Mouse (Mus musculus) kidney, embryonic 15.5 days (tissue): Measurements from ENCODE around the gene Gm10663. TPM values are rescaled to one million over a fixed set of nuclear protein-coding genes. Genes with fewer than 3 reads are reported as not detected.

ENCODE experiments used
- ATAC-seq: fragments of 200-750 bp; cut with Nextera tagmentation; replicated peaks from 2 replicates; pipeline ENCODE4 v1.8.0; 2017; ENCODE audit warnings: moderate TSS enrichment; ENCODE audit not compliant: low FRiP score
- H3K27ac ChIP-seq: fragments of 300-500 bp; sonication (generic); 2 replicates; pipeline ENCODE4 v1.5.1; 2015; ENCODE audit warnings: mild to moderate bottlenecking, inconsistent platforms
- H3K27me3 ChIP-seq: fragments of 300-500 bp; sonication (generic); 2 replicates; pipeline ENCODE4 v1.6.1; 2015; ENCODE audit warnings: inconsistent platforms
- H3K36me3 ChIP-seq: fragments of 300-500 bp; sonication (generic); 2 replicates; pipeline ENCODE4 v1.6.1; 2015; ENCODE audit warnings: inconsistent platforms
- H3K4me1 ChIP-seq: fragments of 300-500 bp; sonication (generic); 2 replicates; pipeline ENCODE4 v1.6.1; 2015; ENCODE audit warnings: inconsistent platforms
- H3K4me2 ChIP-seq: fragments of 300-500 bp; sonication (generic); 2 replicates; pipeline ENCODE4 v1.6.1; 2015; ENCODE audit warnings: moderate library complexity, mild to moderate bottlenecking, inconsistent platforms
- H3K4me3 ChIP-seq: fragments of 300-500 bp; sonication (generic); replicated peaks from 2 replicates; pipeline ENCODE4 v1.5.1; 2015; ENCODE audit warnings: mild to moderate bottlenecking, inconsistent platforms
- H3K9ac ChIP-seq: fragments of 300-500 bp; sonication (generic); 2 replicates; pipeline ENCODE4 v1.6.1; 2015; ENCODE audit warnings: mild to moderate bottlenecking, inconsistent platforms
- H3K9me3 ChIP-seq: fragments of 300-500 bp; sonication (generic); replicated peaks from 2 replicates; pipeline ENCODE4 v1.6.1; 2016; ENCODE audit warnings: inconsistent platforms
- WGBS: fragments of 180-500 bp; shearing (Covaris S2); methylation state at CpG from one replicate; pipeline ENCODE4 v1.1.7; 2015; ENCODE audit warnings: mixed read lengths; 5-methylcytosine and 5-hydroxymethylcytosine counted together
- polyA plus RNA-seq: library from polyadenylated mRNA; unstranded; fragments of >200 nt; fragmentation: Nextera tagmentation; extraction: Ambion mirVana; gene quantifications from 2 replicates; pipeline ENCODE4 v1.2.1, GENCODE M21; 2015

The Gm10663 gene
- polyA plus RNA-seq: not detected in 2 replicates

DNA sequence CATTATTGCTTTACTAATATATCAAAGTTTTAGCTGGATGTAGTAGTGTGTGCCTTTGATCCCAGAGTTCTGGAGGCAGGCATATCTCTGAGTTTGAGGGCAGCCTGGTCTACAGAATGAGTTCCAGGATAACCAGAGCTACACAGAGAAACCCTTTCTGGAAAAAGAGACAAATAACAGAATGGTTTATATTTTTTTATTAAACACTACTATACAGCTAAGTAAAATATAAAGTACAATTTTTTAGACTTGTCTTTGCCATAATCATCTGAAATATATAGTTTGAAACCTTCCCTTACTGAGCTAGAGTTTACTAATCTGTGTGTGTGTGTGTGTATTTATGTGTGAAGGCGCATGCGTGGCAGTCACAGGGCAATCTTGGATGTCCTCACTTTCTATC is at the start of gene Gm10663:
Gene Gm10663 (plus strand): TSS at position 301 of the 400 bp plus-strand sequence.
- WGBS: 81% methylated on average over 2 of the region's 2 CpGs
- Histone ChIP-seq H3K4me1 (0 out of 2 replicates have a peak, but pooled peaks cover 3% of the 10 kb centered on the region), H3K36me3 (no peaks in the 10 kb centered on the region), H3K27me3 (no peaks in the 10 kb centered on the region), H3K27ac (no peak within 1 kb of the TSS), H3K4me3 (no peak within 1 kb of the TSS), H3K9ac (no peak within 1 kb of the TSS), H3K4me2 (no peak within 1 kb of the TSS), H3K9me3 (no peaks in the 10 kb centered on the region)
- ATAC-seq: no peak

DNA sequence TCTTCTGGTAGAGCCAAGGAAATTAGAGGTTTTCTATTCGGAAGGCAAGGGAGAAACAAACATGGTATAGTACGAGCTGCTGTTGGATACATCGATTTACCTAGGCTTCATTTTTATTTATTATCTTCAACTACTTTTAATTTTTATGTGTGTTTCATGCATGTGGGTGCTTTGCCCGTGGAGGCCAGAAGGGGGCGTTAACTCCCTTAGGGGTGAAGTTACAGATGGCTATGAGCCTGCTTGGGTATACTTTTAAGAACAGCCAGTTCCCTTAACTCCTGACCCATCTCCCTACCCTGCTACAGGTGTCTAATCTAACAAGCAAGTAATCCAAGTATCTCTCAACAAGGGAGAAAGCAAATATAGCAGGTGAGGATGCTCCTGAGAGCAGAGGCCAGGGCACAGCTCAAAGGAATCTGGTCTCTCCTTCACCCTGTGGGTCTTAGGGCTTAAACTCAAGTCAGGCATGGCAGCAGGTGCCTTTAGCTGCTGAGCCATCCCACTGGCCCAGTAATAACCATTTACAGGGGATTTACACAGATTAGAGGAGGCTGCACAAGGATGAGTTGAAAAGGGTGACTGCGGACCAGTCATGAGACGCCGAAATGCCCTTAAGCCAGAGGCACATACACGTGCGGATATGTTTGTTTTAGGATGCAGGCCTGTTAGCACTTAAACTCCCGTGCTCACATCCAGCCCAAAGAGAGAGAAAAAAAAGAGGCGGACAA is 45.7 kb upstream of the Gm10663 start:
- H3K27ac ChIP-seq: no peak overlapping the region
- no peak overlapping the region for H3K9ac ChIP-seq
- H3K4me2 ChIP-seq: no peak overlapping the region
- H3K4me3 ChIP-seq: no peak overlapping the region
- H3K36me3 ChIP-seq: no peaks in the 10 kb centered on the region
- H3K4me1 ChIP-seq: peaks cover 9% of the 10 kb centered on the region
- no peak for ATAC-seq
- no peaks in the 10 kb centered on the region for H3K27me3 ChIP-seq
- H3K9me3 ChIP-seq: no peaks in the 10 kb centered on the region
- WGBS: 84% methylated on average over 12 of the region's 12 CpGs

DNA sequence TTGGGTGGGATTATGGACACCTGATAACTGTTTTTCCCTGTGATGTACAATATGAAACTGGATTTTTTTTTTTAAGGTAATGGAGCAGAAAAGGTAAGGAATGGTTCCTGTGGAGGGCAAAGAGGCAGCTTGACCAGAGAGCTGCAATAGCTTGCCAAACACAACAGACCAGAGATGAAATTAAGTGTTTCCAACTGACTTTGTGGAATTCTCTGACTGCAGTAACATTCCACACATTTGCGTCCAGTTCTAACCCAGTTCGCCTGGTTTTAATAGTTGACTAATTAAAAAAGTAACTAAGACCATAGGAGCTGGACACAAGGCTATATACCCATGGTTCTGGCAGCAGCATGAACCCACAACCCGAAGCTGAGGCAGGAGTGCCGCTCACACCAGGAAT is 45.1 kb upstream of the Gm10663 start:
- no peaks in the 10 kb centered on the region for H3K36me3 ChIP-seq
- H3K27me3 ChIP-seq: no peaks in the 10 kb centered on the region
- no peaks in the 10 kb centered on the region for H3K9me3 ChIP-seq
- H3K4me3 ChIP-seq: no peak overlapping the region
- WGBS: 67% methylated on average over 4 of the region's 4 CpGs
- H3K4me1 ChIP-seq: peaks cover 13% of the 10 kb centered on the region
- no peak overlapping the region for H3K4me2 ChIP-seq
- no peak for ATAC-seq
- no peak overlapping the region for H3K9ac ChIP-seq
- H3K27ac ChIP-seq: no peak overlapping the region

DNA sequence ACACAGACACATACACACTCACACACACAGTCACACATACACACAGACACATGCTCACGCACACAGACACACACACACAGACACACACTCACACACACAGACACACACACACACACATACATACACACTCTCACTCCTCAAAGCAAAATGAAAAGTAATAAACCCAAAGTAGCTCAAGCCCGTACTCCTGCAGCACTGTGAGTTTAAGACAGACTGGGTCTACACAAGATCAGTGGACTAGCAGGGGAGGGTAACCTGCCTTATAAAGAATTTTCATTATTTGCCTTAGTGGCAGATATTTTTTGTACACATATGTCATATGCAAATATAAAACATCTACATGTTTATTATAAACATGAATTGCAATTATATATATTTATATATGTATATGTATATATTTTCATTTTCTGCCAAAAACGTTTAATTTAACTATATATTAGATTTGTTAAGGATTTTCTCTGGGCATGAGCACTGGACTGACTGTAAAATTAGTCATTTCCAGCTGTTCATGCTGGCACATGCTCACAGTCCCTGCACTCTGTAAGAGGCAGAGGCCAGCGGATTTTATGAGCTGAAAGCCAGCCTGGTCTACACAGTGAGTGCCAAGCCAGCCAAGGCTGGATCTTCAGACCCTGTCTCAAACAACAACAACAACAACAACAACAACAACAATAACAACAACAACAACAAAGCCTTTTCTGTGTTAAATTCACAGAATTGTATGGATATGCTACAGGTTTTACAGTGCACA is 43.9 kb upstream of the Gm10663 start:
- H3K9me3 ChIP-seq: no peaks in the 10 kb centered on the region
- H3K9ac ChIP-seq: no peak overlapping the region
- H3K27ac ChIP-seq: no peak overlapping the region
- H3K4me3 ChIP-seq: no peak overlapping the region
- WGBS: 75% methylated on average over 4 of the region's 4 CpGs
- H3K27me3 ChIP-seq: no peaks in the 10 kb centered on the region
- H3K4me2 ChIP-seq: no peak overlapping the region
- ATAC-seq: no peak
- H3K4me1 ChIP-seq: peaks cover 21% of the 10 kb centered on the region
- H3K36me3 ChIP-seq: no peaks in the 10 kb centered on the region

DNA sequence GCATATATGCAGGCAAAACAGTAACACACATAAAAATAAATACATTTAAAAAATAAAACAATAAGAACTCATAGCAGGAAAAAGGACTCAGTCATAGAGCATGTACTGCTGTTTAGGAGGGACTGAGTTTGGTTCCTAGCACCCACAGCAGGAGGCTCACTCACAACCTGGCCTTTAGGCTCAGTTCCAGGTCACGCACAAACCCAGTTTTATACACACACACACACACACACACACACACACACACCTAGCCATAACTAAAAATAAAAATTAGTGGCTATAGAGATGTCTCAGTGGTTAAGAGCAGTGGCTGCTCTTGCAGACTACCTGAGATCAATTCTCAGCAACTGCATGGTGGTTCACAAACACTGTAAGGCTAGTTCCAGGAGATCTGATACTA is 42.7 kb upstream of the Gm10663 start:
- 95% methylated on average over 1 of the region's 1 CpGs for WGBS
- ATAC-seq: no peak

DNA sequence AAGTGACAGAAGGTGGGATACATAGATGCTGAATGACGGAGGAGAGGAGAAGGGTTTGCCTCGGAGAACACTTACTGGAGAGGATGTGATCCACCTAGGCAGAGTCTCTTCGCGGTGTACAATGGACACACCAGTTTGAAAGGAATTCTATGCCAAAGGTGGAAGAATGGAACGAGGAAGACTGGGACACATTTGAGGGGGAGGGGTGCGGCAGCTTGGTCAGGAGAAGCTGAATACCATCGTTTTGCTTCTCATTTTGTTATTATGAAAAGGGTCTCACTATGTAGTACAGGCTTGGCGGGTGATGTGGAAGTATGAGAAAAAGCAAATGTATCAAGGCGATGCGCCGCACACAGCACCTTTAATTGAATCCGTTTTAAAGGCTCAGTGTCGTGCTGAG is 41.8 kb upstream of the Gm10663 start:
- no peak for ATAC-seq
- no peaks in the 10 kb centered on the region for H3K36me3 ChIP-seq
- no peaks in the 10 kb centered on the region for H3K27me3 ChIP-seq
- H3K4me2 ChIP-seq: no peak overlapping the region
- no peak overlapping the region for H3K9ac ChIP-seq
- H3K27ac ChIP-seq: no peak overlapping the region
- H3K4me3 ChIP-seq: no peak overlapping the region
- H3K4me1 ChIP-seq: peaks cover 29% of the 10 kb centered on the region
- H3K9me3 ChIP-seq: no peaks in the 10 kb centered on the region
- WGBS: 83% methylated on average over 13 of the region's 13 CpGs

More for the DNA sequence above, 42.7 kb upstream of the Gm10663 start:
- Histone ChIP-seq H3K36me3 (no peaks in the 10 kb centered on the region), H3K27me3 (no peaks in the 10 kb centered on the region), H3K9me3 (no peaks in the 10 kb centered on the region), H3K4me2 (no peak overlapping the region), H3K27ac (no peak overlapping the region), H3K4me3 (no peak overlapping the region), H3K4me1 (peaks cover 21% of the 10 kb centered on the region), H3K9ac (no peak overlapping the region)

DNA sequence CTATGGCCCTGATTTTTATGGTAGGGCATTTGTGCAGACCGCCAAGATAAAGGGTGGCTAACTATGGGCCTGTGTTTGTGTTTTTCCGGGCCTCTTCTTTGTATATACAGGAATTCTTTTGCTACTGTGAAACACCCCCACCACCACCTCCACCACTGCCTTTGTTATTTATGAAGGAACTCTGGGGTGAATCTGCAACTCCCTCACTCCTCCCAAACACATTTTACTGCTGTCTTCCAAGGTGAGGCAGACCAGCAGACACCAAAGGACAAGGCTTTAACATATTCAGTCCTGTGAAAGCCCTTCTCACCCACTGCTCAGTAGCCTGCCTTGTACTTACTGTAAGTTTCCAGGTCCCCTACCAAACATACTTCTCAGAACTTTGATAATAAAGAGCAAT is 40.7 kb upstream of the Gm10663 start:
- Histone ChIP-seq H3K4me1 (peaks cover 29% of the 10 kb centered on the region), H3K9me3 (no peaks in the 10 kb centered on the region), H3K27me3 (no peaks in the 10 kb centered on the region), H3K27ac (peak overlapping the region; percentile 54; the same call in 1 of the 2 replicates), H3K36me3 (no peaks in the 10 kb centered on the region), H3K9ac (no peak overlapping the region), H3K4me3 (no peak overlapping the region), H3K4me2 (0 out of 2 replicates have a peak overlapping the region, but pooled peaks have one; percentile 4)
- ATAC-seq: no peak
- WGBS: 25% methylated on average over 2 of the region's 2 CpGs

DNA sequence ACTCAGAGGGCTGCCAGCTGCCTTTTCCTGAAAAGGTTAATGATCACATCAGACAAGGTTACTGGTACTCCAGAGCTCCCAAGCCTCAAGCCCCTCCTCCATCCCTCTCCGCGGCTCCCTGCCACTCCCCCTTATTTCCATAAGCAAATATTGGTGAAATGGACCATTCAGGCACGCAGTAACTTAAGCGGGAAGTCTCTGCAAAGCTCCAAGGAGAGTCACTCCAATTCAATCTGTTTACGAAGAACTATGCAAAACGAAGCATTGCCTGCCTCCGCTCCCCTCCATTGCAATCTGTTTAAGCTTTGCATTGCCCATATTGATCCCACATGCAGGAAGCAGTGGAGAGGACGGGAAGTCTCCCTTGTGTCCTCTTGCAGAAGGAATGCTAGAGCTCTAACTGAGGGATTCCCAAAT is 37.7 kb upstream of the Gm10663 start, which contains the start of gene Apela:
Gene Apela (minus strand): TSS at position 220 of the 417 bp plus-strand sequence.
- Histone ChIP-seq H3K9ac (no peak within 1 kb of the TSS), H3K4me1 (peaks cover 29% of the 10 kb centered on the region), H3K36me3 (no peaks in the 10 kb centered on the region), H3K27me3 (no peaks in the 10 kb centered on the region), H3K27ac (peak within 1 kb of the TSS; percentile 78), H3K9me3 (no peaks in the 10 kb centered on the region), H3K4me3 (peak within 1 kb of the TSS; percentile 38), H3K4me2 (peak within 1 kb of the TSS; percentile 65)
- peak; percentile 93 for ATAC-seq
- WGBS: 0% methylated on average over 8 of the region's 8 CpGs

DNA sequence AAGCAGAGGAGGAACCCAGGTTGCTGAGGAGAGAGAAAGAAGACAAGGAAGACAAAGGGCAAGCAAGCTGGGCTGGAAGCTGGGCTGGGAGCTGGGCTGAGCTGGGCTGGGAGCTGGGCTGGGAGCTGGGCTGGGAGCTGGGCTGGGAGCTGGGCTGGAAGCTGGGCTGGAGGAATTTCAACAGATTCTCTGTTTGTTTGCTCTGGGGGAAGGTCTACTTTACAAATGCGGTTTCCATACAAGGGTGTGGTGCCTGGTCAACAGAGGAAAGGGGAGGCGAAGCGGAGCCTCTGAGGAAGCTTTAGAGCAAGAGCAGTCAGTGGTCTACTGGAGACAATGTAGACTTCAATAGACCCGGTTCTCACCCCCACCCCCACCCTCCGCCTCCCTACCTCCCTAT is 28.3 kb upstream of the Gm10663 start:
- WGBS: 51% methylated on average over 5 of the region's 5 CpGs
- Histone ChIP-seq H3K36me3 (no peaks in the 10 kb centered on the region), H3K9me3 (no peaks in the 10 kb centered on the region), H3K4me2 (no peak overlapping the region), H3K4me3 (no peak overlapping the region), H3K4me1 (no peaks in the 10 kb centered on the region), H3K27ac (no peak overlapping the region), H3K9ac (no peak overlapping the region), H3K27me3 (no peaks in the 10 kb centered on the region)
- ATAC-seq: no peak

DNA sequence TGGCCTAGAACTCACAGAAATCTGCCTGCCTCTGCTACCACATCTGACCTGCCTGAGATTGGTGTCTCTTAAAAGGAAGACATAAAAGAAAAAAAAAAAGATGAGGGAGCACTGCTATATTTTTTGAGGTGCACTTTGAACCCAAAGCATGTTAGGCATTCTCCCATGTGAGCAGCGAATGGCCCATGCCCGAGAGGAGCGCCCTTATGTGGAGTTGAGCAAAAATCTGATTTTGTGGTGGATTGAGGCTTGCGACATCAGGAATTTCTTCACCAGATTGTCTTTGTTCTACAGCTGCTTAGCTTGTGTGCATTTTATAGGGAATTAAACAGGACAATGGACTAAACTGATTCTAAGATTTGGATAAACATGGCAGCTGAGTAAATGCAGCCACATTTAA is 27.6 kb upstream of the Gm10663 start:
- H3K27me3 ChIP-seq: no peaks in the 10 kb centered on the region
- H3K4me2 ChIP-seq: no peak overlapping the region
- ATAC-seq: no peak
- no peaks in the 10 kb centered on the region for H3K36me3 ChIP-seq
- H3K9ac ChIP-seq: no peak overlapping the region
- no peak overlapping the region for H3K27ac ChIP-seq
- no peaks in the 10 kb centered on the region for H3K9me3 ChIP-seq
- no peaks in the 10 kb centered on the region for H3K4me1 ChIP-seq
- 94% methylated on average over 4 of the region's 4 CpGs for WGBS
- H3K4me3 ChIP-seq: no peak overlapping the region

DNA sequence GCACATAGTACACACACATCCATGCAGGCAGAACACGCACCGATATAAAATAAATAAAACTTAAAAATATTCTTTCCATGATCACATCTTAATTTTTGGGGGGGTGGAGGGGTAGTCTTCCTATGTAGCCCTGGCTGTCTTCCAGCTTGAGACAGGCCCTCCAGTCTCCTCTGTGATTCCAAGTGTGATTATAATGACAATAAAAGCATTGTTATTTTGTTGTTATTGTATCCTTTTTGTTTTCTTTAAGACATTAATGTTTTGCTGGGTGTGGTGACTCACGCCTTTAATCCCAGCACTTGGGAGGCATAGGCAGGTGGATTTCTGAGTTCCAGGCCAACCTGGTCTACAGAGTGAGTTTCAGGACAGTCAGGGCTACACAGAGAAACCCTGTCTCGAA is 27.0 kb upstream of the Gm10663 start:
- Histone ChIP-seq H3K4me1 (no peaks in the 10 kb centered on the region), H3K9ac (no peak overlapping the region), H3K4me3 (no peak overlapping the region), H3K9me3 (no peaks in the 10 kb centered on the region), H3K27me3 (no peaks in the 10 kb centered on the region), H3K27ac (no peak overlapping the region), H3K36me3 (no peaks in the 10 kb centered on the region), H3K4me2 (no peak overlapping the region)
- no peak for ATAC-seq
- 86% methylated on average over 4 of the region's 4 CpGs for WGBS

DNA sequence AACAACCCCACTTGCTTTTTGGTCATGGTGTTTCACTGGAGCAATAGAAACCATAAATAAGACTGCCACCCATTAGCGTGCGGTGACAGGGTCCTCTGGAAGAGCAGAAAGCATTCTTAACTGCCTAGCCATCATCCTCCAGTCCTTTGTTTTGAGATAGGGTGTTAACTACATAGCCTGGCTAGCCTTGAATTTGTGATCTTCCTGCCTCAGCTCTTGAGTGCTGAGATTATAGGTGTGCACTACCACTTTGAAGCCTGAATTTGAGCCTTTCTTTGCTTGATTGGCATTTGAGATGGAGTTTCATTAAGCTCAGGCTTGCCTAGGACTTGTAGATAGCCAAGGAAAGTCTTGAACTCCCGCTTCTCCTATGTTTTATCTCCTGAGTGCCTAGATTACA is 21.3 kb upstream of the Gm10663 start:
- H3K4me3 ChIP-seq: no peak overlapping the region
- no peaks in the 10 kb centered on the region for H3K9me3 ChIP-seq
- no peak overlapping the region for H3K4me2 ChIP-seq
- H3K9ac ChIP-seq: no peak overlapping the region
- 0 out of 2 replicates have a peak, but pooled peaks cover 11% of the 10 kb centered on the region for H3K4me1 ChIP-seq
- H3K27me3 ChIP-seq: no peaks in the 10 kb centered on the region
- WGBS: 60% methylated on average over 3 of the region's 3 CpGs
- no peaks in the 10 kb centered on the region for H3K36me3 ChIP-seq
- no peak for ATAC-seq
- no peak overlapping the region for H3K27ac ChIP-seq
